Mouse (Mus musculus) embryonic facial prominence, embryonic 12.5 days (tissue): ENCODE measurements around the gene Il21. TPM values are rescaled to one million over a fixed set of nuclear protein-coding genes. Genes with fewer than 3 reads are reported as not detected.

Experiments
- ATAC-seq: fragments of 200-750 bp; cut with Nextera tagmentation; 2 replicates; pipeline ENCODE4 v1.8.0; 2017; ENCODE audit not compliant: insufficient number of reproducible peaks, insufficient read depth, low FRiP score, low TSS enrichment
- H3K27ac ChIP-seq: fragments of 300-500 bp; sonication (generic); 2 replicates; pipeline ENCODE4 v1.5.1; 2016; ENCODE audit warnings: mild to moderate bottlenecking
- H3K27me3 ChIP-seq: fragments of 300-500 bp; sonication (generic); 2 replicates; pipeline ENCODE4 v1.6.1; 2016; ENCODE audit warnings: mild to moderate bottlenecking, moderate library complexity
- H3K36me3 ChIP-seq: fragments of 300-500 bp; sonication (generic); 2 replicates; pipeline ENCODE4 v1.6.1; 2016; ENCODE audit warnings: mild to moderate bottlenecking
- H3K4me1 ChIP-seq: fragments of 300-500 bp; sonication (generic); 2 replicates; pipeline ENCODE4 v1.6.1; 2016
- H3K4me2 ChIP-seq: fragments of 300-500 bp; sonication (generic); replicated peaks from 2 replicates; pipeline ENCODE4 v1.6.1; 2016; ENCODE audit warnings: mild to moderate bottlenecking, moderate library complexity
- H3K4me3 ChIP-seq: fragments of 300-500 bp; sonication (generic); 2 replicates; pipeline ENCODE4 v1.5.1; 2016; ENCODE audit warnings: mild to moderate bottlenecking
- H3K9ac ChIP-seq: fragments of 300-500 bp; sonication (generic); 2 replicates; pipeline ENCODE4 v1.6.1; 2016; ENCODE audit warnings: mild to moderate bottlenecking, moderate library complexity
- H3K9me3 ChIP-seq: fragments of 300-500 bp; sonication (generic); 2 replicates; pipeline ENCODE4 v1.6.1; 2016; ENCODE audit warnings: mild to moderate bottlenecking, moderate library complexity
- WGBS: fragments of 180-500 bp; shearing (Covaris S2); methylation state at CpG from one replicate; pipeline ENCODE4 v1.1.7; 2016; 5-methylcytosine and 5-hydroxymethylcytosine counted together
- microRNA-seq: library from miRNA; unstranded; fragments of <30 nt; microRNA quantifications from one replicate; pipeline ENCODE4, GENCODE M21; 2017
- polyA plus RNA-seq: library from polyadenylated mRNA; unstranded; fragments of >200 nt; fragmentation: Nextera tagmentation; extraction: Ambion mirVana; gene quantifications from 2 replicates; pipeline ENCODE4 v1.2.1, GENCODE M21; 2016

Il21 gene
- polyA plus RNA-seq, 1 experiment from 2014 or later = not detected

DNA sequence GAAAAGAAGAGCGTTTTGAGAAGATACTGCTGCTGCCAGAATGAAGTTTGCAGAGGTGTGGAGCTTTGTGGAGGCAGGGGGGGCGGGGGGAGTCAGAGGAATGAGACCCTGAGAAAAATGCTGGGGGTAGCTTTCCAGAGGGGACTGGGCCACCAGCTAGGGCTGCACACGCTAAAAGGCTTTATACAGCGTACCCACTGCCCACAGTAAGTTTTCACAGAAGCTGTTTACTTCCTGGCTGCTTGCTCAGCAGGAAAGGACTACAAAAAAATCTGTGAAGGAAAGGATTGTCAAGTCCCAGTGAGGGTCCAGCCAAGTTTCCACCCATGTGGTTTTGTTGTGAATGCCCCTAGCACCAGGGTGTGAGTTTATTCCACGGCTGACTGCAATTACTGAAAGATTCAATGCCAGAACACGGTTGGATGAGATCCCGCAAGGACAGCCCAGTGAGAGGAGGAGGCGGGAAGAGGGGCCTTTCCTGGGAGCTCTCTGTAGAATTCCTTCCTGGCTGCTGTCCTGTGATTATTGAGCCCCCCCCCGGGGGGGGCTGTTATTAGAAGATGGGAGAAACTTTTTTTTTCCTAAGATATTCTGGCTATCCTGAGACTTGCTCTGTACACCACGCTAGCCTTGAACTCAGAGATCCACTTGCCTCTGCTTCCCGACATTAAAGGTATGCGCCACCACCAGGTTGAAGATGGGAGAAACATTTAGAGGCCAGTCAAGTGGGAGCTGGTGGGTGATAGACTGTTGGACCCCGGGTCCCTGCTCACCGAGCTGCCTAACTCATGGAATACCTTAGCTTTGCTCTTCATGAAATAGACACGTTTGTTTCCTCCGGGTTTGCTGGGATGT lies 49.8 kb downstream of the Il21 start:
- Histone ChIP-seq H3K4me2 (no peak overlapping the region), H3K9me3 (no peaks in the 10 kb centered on the region), H3K4me1 (no peaks in the 10 kb centered on the region), H3K4me3 (no peak overlapping the region), H3K27ac (no peak overlapping the region), H3K27me3 (no peaks in the 10 kb centered on the region), H3K36me3 (no peaks in the 10 kb centered on the region), H3K9ac (no peak overlapping the region)
- WGBS = 48% methylated on average over 16 of the region's 16 CpGs
- no peak for ATAC-seq

DNA sequence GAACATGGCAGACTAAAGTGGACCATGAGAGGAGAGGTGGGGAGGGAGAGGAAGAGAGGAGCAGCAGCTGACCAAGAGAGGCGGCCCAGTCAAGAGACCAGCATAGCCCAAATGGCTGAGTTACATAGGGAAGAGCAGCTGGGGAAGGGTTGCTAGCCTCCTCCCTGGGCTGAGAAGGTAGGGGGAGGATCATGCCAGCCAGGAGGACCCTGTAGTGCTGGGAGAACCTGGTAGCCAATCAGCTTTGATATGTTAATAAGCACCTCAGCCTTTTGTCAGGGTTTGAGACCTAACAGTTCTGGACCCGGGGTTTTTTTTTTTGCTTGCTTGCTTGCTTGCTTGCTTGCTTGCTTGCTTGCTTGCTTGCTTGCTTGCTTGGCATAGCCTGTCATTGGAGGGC lies 51.4 kb downstream of the Il21 start:
- Histone ChIP-seq H3K4me2 (no peak overlapping the region), H3K9me3 (no peaks in the 10 kb centered on the region), H3K27me3 (no peaks in the 10 kb centered on the region), H3K9ac (no peak overlapping the region), H3K4me1 (no peaks in the 10 kb centered on the region), H3K4me3 (no peak overlapping the region), H3K27ac (no peak overlapping the region), H3K36me3 (no peaks in the 10 kb centered on the region)
- WGBS = 21% methylated on average over 2 of the region's 2 CpGs
- ATAC-seq = no peak

- Histone ChIP-seq H3K9me3 (no peaks in the 10 kb centered on the region), H3K36me3 (no peaks in the 10 kb centered on the region), H3K9ac (no peak overlapping the region), H3K27me3 (no peaks in the 10 kb centered on the region), H3K4me2 (no peak overlapping the region), H3K4me3 (no peak overlapping the region), H3K4me1 (no peaks in the 10 kb centered on the region), H3K27ac (no peak overlapping the region)
- WGBS = 75% methylated on average over 12 of the region's 12 CpGs
- no peak for ATAC-seq
These were observed 52.2 kb downstream of the Il21 start for GRCm38 (mm10) chr3:37180039-37180743.

- no peaks in the 10 kb centered on the region for H3K36me3 ChIP-seq
- H3K9me3 ChIP-seq = no peaks in the 10 kb centered on the region
- 86% methylated on average over 9 of the region's 9 CpGs for WGBS
- no peak overlapping the region for H3K27ac ChIP-seq
- no peak for ATAC-seq
- H3K4me1 ChIP-seq = no peaks in the 10 kb centered on the region
- H3K27me3 ChIP-seq = no peaks in the 10 kb centered on the region
- no peak overlapping the region for H3K9ac ChIP-seq
- H3K4me3 ChIP-seq = no peak overlapping the region
- no peak overlapping the region for H3K4me2 ChIP-seq
These were observed 53.0 kb downstream of the Il21 start for GRCm38 (mm10) chr3:37179472-37179871.

GRCm38 (mm10) chr3:37174711-37175572 lies 57.5 kb downstream of the Il21 start:
- no peak overlapping the region for H3K4me2 ChIP-seq
- 78% methylated on average over 10 of the region's 10 CpGs for WGBS
- H3K9ac ChIP-seq = no peak overlapping the region
- no peak overlapping the region for H3K27ac ChIP-seq
- no peak overlapping the region for H3K4me3 ChIP-seq
- no peaks in the 10 kb centered on the region for H3K9me3 ChIP-seq
- H3K4me1 ChIP-seq = no peaks in the 10 kb centered on the region
- no peak for ATAC-seq
- H3K36me3 ChIP-seq = no peaks in the 10 kb centered on the region
- H3K27me3 ChIP-seq = no peaks in the 10 kb centered on the region

DNA sequence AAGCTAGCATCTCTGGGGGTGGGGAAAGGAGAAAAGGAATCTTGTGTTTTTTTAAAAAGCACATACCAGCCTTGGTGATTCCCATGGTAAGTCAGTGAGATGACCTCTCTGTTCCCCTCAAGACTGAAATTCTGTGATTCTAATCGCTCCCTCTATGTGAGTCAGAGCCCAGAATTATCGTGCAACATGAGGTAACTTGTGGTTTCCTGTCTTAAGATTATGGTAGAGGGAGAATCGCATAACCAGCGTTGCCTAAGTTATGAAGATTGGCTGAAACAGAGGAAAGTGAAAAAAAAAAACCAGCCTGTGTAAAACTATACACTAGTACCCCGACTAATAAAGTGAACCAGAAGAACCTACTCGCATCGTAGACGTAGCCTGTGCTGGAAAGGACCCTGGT lies 59.2 kb downstream of the Il21 start:
- no peaks in the 10 kb centered on the region for H3K4me1 ChIP-seq
- WGBS = 77% methylated on average over 8 of the region's 8 CpGs
- H3K9me3 ChIP-seq = no peaks in the 10 kb centered on the region
- H3K4me3 ChIP-seq = no peak overlapping the region
- no peak overlapping the region for H3K9ac ChIP-seq
- no peak overlapping the region for H3K4me2 ChIP-seq
- no peaks in the 10 kb centered on the region for H3K27me3 ChIP-seq
- H3K36me3 ChIP-seq = no peaks in the 10 kb centered on the region
- ATAC-seq = no peak
- no peak overlapping the region for H3K27ac ChIP-seq

Small RNA genes within 50 kb of the gene (microRNA-seq; reads per million reads assigned to microRNA genes)
- gene Gm24169 = not detected

Other genes with a start within 250 kb of the Il21 start
- gene Adad1, start 169.1 kb downstream of the Il21 start, polyA plus RNA-seq = 0.70 and 1.2 TPM in 2 replicates
- 0.56 and 0.60 TPM in 2 replicates for gene Il2, start 106.7 kb downstream of the Il21 start, polyA plus RNA-seq
- 8.4 and 9.4 TPM in 2 replicates for gene Bbs12, start 79.9 kb upstream of the Il21 start, polyA plus RNA-seq
- 2.9 and 3.0 TPM in 2 replicates for gene Cetn4, start 80.1 kb upstream of the Il21 start, polyA plus RNA-seq
- gene Fgf2, start 115.7 kb upstream of the Il21 start, polyA plus RNA-seq = 2.4 and 3.3 TPM in 2 replicates
- gene Spata5, start 187.3 kb upstream of the Il21 start, polyA plus RNA-seq = 50.0 and 50.7 TPM in 2 replicates
- gene Nudt6, start 187.6 kb upstream of the Il21 start, polyA plus RNA-seq = 4.7 and 4.9 TPM in 2 replicates